Mouse (Mus musculus): Measurements from ENCODE around the gene Zdhhc19.

GRCm38 (mm10) chr16:32543422-32543821, 47.4 kb downstream of the Zdhhc19 start:
- TF ChIP-seq POLR2A (IDR thresholded peaks at IDR 0.05; ENCODE audit: control insufficient read depth, low read depth, low read length), result no peak
- TF ChIP-seq CTCF (IDR thresholded peaks at IDR 0.05; ENCODE audit: control insufficient read depth, insufficient read depth, insufficient replicate concordance, low read depth, low read length), result no peak
